Mouse (Mus musculus): ENCODE data around the gene Bag5.
"Not testable (repeated sequence)": the region's sequence is repeated elsewhere in the genome, so short reads cannot be mapped to it uniquely, and the experiment has no call there.

The Bag5 gene

DNA sequence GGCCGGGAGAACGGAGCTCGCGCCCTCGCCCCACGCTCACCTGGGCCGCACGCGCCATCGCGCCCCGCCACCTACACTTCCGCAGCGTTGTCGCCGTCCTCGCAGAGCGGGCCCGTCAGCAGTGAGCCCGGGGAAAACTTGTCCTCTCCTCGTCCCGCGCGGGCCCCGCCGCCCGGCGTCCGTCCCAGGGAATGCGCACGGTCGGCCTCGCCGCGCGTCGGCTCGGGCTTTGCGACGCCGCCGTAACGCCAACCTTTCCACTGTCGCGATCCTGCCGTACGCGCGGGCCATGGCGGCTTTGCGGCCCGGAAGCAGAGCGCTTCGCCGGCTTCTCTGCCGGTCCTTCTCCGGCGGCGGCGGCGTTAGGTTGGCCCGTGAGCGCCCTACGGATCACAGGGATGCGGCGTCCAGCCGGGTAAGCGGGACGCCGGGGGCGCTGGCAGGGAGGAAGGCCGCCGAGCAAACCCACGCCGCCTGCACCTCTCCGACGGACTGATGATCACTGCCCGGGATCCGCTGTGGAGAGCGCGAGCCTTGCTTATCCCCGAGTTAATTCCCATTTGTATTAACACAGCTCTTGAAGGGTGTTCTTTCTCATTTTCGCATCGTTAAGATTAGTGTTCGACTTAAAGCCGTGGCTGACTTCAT is at the start of gene Bag5, which contains the start of gene Apopt1:
Bag5 (minus strand) TSS at position 254 of the 648 bp plus-strand sequence.
Apopt1 (plus strand) TSS at position 258 of the 648 bp plus-strand sequence.
- DNase-seq = peak; percentile 93 to 95

- no peak for DNase-seq
These were observed 47.4 kb upstream of the Bag5 start for GRCm38 (mm10) chr12:111760306-111760908.

GRCm38 (mm10) chr12:111759176-111760061 is 46.4 kb upstream of the Bag5 start:
- peak; percentile 54 to 55 for DNase-seq

- peak; percentile 82 to 83 for DNase-seq
These were observed 45.5 kb upstream of the Bag5 start, which contains the start of gene Klc1 for GRCm38 (mm10) chr12:111758381-111759175. Klc1 (plus strand) TSS chr12:111758849.

DNA sequence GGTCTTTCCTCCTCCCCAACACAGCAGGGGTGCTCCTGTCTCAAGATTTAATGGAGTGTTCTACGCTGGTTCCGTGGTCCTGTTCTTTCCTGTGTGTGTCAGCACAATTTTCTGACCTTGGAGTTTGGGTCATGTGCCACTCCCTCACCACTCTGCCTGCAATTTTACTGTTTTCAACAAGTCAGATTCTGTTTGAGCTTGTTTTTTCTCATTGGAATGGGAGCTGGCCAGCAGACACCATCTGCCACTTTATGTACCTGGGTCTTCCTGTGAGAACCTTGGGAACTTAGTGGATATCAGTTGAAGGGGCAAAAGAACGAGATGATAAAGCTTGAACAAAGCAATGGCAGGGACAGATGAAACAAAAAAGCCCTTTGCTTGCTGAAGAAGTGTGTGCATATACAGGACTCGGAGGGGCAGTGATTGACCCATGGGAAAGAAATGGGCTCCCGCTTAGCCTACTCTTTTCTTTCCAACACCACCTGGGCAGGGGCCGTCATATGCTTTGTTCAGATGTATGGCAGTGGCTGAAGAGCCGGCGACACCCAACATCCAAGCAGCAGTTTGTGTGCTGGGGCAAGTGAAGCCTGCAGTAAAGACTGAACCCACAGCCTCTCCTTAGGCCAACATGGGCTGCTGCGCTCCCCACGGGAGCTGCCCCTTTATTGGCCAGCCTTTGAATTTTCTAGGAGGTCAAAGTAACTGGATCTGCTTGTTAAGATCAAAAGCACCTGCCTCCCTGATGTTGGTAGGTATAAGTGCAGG is 44.7 kb upstream of the Bag5 start:
- no peak for DNase-seq

GRCm38 (mm10) chr12:111756698-111757082 is 43.6 kb upstream of the Bag5 start:
- DNase-seq = no peak

- no peak for DNase-seq
These were observed 43.1 kb upstream of the Bag5 start for GRCm38 (mm10) chr12:111756082-111756697.

DNA sequence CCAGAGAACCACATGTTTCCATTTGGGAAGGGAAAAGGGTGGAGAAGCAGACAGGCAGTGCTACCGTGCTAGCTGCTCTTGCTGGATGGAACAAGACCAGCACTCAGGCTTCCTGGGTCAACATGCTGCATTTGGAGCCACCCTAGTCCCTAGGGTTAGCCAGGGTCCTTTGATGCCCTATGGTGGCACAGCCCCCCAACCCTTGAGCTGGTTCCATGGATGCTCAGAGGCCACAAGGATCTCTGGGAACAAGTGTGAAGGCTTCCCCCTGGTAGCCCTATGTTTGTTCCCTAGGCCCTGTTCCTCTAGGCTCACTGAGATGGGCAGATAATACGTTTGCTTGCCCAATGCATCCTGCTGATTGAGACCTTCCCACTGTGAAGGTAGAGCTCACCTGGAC is 42.2 kb upstream of the Bag5 start:
- DNase-seq = no peak

GRCm38 (mm10) chr12:111754710-111755109 is 41.7 kb upstream of the Bag5 start:
- no peak for DNase-seq

DNA sequence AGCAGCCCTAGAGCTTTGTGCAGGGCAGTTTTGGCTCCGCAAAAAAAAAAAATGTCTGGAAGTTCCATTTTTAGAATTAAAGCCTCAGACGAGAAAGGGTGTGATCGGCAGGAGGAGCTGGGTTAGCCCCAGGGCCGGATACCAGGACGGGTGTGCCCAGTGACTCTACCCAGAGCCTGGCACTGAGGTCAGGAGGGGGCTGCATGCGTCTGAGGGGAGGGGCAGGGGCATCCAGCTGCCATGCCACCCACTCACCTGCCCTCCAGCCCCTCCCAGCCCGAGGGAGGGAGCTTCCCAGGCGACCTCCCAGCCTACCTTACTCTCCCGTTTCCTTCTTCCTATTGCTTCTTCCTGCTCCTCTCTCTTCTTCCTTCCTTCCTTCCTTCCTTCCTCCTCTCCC is 40.3 kb upstream of the Bag5 start:
- DNase-seq = no peak

DNA sequence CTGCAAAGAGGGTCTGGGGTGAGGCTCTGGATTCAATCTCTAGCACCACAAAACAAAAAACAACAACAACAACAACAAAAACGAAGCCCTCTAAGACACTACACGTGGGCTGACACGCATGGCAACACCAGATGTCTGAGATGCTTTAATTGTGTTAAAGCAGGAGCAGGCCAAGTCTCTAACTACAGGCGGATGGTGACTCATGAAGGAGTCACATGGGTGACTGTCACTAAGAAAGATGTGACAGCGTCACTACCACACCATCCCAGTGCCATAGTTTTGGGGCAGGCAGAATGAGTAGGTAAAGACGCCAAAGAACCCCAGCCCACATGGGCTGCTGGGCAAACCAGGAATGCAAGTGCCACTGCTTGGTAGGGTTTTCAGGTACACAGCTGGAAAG is 39.4 kb upstream of the Bag5 start:
- no peak for DNase-seq

- DNase-seq = no peak
These were observed 37.7 kb upstream of the Bag5 start for GRCm38 (mm10) chr12:111750739-111751138.

- DNase-seq = no peak
These were observed 34.4 kb upstream of the Bag5 start for GRCm38 (mm10) chr12:111747421-111747820.

DNA sequence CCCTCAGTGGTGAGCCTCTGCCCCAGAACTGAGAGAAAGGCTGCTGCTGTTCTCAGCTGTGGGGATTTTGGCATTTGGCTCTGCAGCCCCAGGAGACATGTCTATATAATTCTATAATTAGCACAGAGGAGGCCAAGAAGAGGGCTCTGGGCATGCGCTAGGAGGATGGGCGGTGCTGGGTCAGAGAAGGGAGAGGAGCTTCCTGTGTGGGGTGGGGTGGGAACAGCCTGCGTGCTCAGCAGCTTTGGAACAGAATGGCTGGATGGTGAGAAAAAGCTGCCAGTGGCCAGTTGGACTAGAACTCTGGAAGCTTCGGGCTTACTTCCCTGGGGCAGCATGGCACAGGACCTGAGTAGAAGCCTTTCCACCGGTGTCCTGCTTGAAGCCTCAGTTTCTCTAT is 33.0 kb upstream of the Bag5 start:
- peak; percentile 49 to 68 for DNase-seq

DNA sequence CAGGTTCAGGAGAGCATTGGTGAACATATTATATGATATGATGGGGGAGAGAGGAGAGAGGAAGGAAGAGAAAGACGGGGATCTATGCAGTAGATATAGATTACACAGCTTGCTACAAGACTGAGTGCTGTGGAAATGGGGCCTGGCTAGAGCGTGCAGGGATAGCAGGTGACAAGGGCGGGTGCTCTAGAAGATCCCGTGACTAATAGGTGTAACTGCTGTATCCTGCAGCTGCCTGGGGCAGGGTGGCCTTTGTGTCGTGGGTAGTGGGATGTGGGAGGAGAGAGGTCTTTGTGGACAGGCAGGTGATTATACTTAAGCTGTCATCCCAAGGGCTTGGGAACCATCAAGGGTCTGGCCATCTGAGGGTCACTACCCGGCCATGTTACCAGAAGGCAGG is 32.2 kb upstream of the Bag5 start:
- DNase-seq = no peak

- DNase-seq = peak; percentile 10 to 28
These were observed 30.9 kb upstream of the Bag5 start for GRCm38 (mm10) chr12:111743981-111744423.

DNA sequence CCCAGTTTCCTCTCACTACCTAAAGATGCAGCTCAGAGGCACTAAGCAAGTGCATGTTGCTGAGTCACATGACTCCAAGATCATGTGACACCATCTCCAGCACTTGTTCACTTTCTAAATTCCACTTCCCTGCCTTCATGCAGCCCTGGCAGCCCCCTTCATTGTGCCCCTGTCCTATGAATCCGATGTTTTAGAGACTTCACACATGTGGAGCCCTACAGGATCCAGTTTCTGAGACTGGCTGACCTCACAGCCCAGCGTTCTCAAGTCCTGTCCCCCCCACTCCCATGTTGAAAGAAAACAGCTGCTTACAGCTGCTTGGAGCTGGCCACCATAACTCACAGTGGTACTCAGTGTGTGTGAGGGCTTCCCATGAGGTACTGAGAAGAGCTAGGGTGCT is 30.4 kb upstream of the Bag5 start:
- DNase-seq = no peak

- no peak for DNase-seq
These were observed 28.3 kb upstream of the Bag5 start for GRCm38 (mm10) chr12:111741338-111741737.

- peak in 1 of 2 experiments; percentile 35 for DNase-seq
These were observed 25.7 kb upstream of the Bag5 start for GRCm38 (mm10) chr12:111738754-111739153.

GRCm38 (mm10) chr12:111737370-111737769 is 24.3 kb upstream of the Bag5 start:
- no peak for DNase-seq

GRCm38 (mm10) chr12:111736676-111737075 is 23.6 kb upstream of the Bag5 start:
- DNase-seq = not testable (repeated sequence)
